Mouse (Mus musculus) stomach, postnatal 0 days (tissue): Measurements from ENCODE around the gene Rnf181.
A peak's percentile ranks its signal among the peaks of the same experiment; 100 is the strongest.

Source experiments
- CTCF ChIP-seq: IDR thresholded peaks from 2 replicates; pipeline ENCODE4 v1.5.1; 2016; ENCODE audit warnings: antibody characterized with exemption, low read depth, mild to moderate bottlenecking, moderate library complexity
- EP300 ChIP-seq: optimal IDR thresholded peaks from 2 replicates; pipeline ENCODE3; 2016; ENCODE audit warnings: antibody characterized with exemption

DNA sequence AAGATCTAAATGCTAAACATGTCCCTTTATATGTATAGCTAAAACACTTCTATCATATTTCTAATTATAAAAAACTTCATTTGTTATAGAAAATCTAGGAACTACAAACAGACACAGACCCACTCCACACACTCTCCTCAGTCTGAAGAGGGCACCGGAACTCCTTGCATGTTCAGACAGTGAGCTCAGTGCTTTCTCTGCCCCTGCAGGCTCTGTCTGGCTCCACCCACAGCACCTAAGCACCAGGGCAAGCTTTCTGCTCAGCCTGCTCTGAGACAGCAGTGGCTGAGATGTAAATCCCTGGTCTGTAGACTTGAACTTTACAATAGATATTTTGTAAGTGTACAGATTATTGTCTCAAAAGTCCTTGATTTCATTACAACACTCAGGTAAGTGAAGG lies 50.7 kb downstream of the Rnf181 start:
- TF ChIP-seq CTCF = 0 out of 2 replicates have a peak, but pooled peaks have one; percentile 3
- no peak for TF ChIP-seq EP300
